Mouse (Mus musculus): ENCODE measurements at regions not wholly inside any gene's neighbourhood (a gene's known extent, or its start where the extent isn't known, plus 50 kb on each side); places are given as distances from the start of the nearest gene placed in this dataset.

DNA sequence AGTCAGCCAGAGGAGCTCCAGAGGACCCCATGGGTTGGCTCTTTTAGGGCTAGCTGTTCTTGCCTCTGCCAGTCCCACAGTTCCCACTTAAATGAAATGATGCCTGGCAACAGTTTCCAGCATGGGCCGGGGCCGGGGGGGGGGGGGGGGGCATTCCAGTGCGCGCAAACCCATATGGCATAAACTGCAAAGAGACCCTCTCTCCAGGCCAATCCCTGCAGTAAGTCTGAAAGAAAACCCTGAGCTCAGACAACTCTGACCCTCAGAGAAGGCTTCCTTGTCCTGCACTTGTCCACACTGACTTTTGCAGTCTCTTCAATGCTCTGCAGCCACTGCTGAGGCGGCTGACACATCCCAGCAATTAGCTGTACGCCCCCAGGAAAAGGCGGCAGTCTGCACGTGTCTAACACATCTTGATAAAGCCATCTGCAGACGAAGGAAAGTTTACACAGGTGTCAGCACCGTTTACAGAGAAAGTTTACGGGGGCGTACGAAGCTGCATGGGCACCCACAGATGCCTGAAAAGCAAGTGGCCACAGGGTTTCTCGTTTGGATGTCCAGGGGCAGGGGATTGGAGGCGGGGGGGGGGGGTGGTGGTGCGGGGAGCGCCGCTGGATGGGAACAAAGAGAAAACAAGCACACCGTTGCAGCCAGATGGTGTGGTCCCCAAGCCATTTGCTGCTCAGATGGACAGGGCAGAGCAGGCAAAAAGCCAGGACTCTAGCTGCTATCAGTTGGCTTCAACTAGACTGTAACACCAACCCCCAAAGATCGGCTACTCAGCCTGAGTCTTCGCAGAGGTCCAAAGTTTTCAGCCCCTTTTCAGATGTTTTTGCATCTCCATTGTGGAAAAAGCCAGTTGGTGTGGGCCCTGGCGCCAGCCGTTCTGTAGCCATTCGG is 244.0 kb upstream of the Hs6st1 start:
- no peak for ATAC-seq (replicated peaks in 1 of 2; ENCODE audit: insufficient read depth in 1 of 2, low FRiP score in 2 of 2, low TSS enrichment in 1 of 2, low read depth in 1 of 2, poor library complexity in 2 of 2, severe bottlenecking in 2 of 2)

DNA sequence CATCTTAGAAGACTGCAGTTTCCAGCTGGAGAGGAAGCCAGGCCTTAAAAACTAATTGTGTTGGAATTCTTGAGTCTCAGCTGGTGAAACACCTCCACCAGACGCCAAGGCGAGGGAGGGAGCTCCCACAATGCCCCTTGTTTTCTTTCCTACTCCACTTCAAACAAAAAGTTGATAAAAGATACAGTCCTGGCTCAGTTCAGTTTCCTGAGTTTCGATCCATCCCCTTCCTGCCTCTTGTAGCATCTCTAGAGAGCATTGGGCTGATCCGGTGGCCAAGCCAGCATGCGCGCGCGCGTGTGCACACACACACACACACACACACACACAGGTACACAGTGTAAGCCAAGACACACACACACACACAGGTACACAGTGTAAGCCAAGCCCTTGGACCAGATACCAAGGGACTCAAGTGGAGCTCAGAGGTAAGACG is 242.7 kb upstream of the Hs6st1 start:
- no peak for ATAC-seq (replicated peaks in 1 of 2; ENCODE audit: insufficient read depth in 1 of 2, low FRiP score in 2 of 2, low TSS enrichment in 1 of 2, low read depth in 1 of 2, poor library complexity in 2 of 2, severe bottlenecking in 2 of 2)

DNA sequence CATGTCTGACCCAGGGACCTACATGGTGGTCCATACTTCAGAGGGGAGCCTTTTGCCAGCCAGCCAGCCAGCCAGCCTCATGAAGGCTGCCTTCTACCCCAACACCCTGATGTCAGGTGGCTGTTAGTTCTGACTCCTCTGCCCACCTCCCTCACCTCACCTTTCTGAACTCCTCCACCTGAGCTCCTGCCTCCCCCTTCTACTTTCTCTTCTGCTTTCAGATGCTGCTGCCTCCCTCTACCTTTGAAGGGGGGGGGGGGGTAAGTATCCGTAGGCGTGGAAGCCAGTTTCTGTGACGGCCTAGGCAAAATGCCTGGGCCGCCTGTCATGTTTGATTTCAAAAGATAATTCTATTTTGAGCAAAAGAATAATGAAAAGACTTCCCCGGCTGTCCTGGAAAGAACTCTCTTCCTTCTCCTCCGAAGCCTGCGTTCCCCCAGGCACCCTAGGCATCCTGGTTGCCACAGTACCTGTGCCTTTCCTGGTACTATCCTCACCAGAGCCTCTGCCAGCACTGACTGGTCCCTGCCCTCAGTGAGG is 241.6 kb upstream of the Hs6st1 start:
- ATAC-seq (replicated peaks in 1 of 2; ENCODE audit: insufficient read depth in 1 of 2, low FRiP score in 2 of 2, low TSS enrichment in 1 of 2, low read depth in 1 of 2, poor library complexity in 2 of 2, severe bottlenecking in 2 of 2), result no peak

DNA sequence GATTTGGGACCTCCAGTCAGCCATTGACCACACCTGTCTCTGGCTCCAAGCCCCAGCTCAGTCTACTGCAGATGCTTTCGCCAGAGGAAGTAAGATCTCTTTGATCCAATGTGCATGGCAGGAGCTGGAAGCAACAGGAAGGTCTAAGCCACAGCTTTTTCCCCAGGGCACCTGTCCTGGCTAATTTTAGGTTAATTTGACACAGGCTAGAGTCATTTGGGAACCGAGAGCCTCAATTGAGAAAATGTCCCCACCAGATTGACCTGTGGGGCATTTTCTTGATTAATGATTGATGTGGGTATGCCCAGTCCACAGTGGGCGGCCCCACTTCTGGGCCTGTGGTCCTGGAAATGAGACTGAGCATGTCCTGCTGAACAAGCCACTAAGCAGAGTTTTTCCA is 240.7 kb upstream of the Hs6st1 start:
- ATAC-seq (replicated peaks in 1 of 2; ENCODE audit: insufficient read depth in 1 of 2, low FRiP score in 2 of 2, low TSS enrichment in 1 of 2, low read depth in 1 of 2, poor library complexity in 2 of 2, severe bottlenecking in 2 of 2), result no peak

DNA sequence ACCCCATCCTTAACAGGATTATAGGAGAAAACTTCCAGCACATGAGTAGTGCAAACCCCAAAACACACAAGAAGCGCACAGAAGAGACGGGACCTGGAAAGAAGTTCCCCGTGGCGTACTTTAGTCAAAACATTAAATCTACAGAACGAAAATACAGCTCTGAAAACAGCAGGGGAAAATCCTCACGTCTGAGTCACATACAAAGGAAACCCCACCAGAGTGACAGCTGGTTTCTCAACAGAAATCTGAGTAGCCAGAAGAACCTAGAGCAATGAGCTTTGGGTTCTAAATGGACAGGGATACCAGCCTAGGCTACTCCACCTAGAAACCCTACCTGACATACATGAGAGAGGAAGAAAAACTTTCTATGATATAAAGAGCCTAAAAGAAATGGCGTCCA is 234.0 kb upstream of the Hs6st1 start:
- ATAC-seq (replicated peaks in 1 of 2; ENCODE audit: insufficient read depth in 1 of 2, low FRiP score in 2 of 2, low TSS enrichment in 1 of 2, low read depth in 1 of 2, poor library complexity in 2 of 2, severe bottlenecking in 2 of 2), result no peak

DNA sequence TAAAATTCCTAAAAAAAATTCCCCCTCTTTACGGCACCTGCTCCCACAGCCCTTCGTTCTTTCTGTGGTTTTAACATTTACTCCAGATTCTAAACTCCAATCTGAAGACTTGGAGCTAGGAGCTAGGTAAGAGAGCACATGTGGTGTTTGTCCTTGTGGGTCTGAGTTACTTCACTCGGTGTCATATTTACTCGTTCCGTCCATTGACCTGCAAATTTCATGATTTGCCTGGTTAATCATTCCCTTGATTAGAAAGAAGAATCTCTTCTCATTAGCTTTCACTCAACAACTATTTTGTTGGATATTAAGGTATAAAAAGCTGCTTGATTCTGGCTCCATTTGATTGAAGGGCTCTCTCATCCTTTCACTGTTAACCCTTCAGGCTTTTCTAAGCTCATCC is 231.6 kb upstream of the Hs6st1 start:
- no peak for ATAC-seq (replicated peaks in 1 of 2; ENCODE audit: insufficient read depth in 1 of 2, low FRiP score in 2 of 2, low TSS enrichment in 1 of 2, low read depth in 1 of 2, poor library complexity in 2 of 2, severe bottlenecking in 2 of 2)

DNA sequence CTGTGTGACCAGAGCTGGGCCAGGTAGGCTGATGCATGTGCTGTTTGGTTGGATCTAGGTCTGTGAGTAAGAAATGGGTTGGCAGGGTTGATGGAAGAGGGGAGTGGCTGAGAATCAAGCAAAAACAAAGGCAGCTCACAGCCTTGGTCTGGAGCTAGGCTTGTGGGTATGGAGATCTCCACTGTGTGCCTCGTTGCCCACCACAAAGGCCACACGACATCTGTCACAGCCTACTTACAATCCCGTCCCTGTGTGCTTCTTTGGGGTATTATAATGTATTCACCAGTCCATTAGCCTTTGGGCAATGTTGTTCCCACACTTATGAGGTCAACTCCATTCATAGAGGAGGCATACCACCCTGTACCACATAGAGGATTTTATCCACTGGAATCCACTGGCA is 229.6 kb upstream of the Hs6st1 start:
- no peak for ATAC-seq (replicated peaks in 1 of 2; ENCODE audit: insufficient read depth in 1 of 2, low FRiP score in 2 of 2, low TSS enrichment in 1 of 2, low read depth in 1 of 2, poor library complexity in 2 of 2, severe bottlenecking in 2 of 2)

DNA sequence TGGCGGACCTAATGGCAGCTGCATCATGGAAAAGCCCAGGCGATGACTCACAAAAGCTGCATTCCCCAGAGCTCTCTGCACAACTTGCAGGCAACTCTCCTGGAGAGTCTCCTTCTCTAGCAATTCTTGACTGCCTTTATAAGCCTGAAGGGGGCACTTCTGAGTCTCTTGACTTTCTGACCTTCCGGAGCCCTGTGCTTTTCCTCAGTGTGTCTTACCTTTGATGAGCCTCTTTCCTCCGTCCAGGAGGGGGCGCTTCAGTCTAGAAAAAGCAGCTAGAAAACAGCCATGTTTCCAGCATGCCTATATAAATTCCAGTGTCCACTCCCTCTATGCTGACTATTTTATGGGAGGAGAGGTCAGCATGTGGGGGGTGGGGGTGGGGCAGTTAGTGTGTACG is 228.8 kb upstream of the Hs6st1 start:
- peak in 1 of 2 experiments; percentile 53; a peak in 2 of 4 replicates for ATAC-seq (replicated peaks in 1 of 2; ENCODE audit: insufficient read depth in 1 of 2, low FRiP score in 2 of 2, low TSS enrichment in 1 of 2, low read depth in 1 of 2, poor library complexity in 2 of 2, severe bottlenecking in 2 of 2)

DNA sequence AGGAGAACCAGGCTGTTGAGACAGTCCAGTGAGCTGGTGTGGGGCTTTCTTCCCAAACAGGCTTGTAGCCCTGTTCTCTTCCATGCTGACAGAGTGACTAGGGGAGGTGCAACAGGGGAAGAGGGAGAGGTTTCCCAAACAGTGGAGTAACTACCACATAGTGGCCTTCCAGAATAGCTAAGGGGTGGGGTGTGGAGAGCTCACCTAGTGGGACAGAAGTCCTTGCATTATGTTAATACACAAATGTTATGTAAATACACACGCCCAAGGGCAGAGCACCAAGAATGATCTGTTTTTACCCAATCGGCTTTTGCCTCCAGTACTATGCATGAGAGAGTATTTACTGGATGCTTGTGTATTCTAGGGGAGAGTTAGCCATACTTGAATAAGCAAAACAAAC is 226.6 kb upstream of the Hs6st1 start:
- no peak for ATAC-seq (replicated peaks in 1 of 2; ENCODE audit: insufficient read depth in 1 of 2, low FRiP score in 2 of 2, low TSS enrichment in 1 of 2, low read depth in 1 of 2, poor library complexity in 2 of 2, severe bottlenecking in 2 of 2)

DNA sequence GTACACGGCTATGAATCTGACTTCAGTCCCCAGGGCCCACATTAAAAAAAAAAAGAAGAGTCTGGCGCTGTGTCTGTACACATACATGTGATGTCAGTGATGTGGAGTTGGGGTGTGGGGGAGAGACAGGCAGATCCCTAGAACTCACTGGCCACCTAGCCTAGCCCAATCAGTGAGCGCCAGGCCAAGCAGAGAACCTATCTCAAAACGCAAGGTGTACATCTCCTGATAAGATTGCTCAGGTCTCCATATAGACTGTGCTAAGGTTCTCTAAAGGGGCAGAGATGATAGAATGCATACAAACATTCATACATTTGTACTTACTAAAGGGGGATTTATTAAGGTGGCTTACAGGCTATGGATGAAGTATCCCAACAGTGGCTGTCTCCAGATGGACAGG is 225.5 kb upstream of the Hs6st1 start:
- no peak for ATAC-seq (replicated peaks in 1 of 2; ENCODE audit: insufficient read depth in 1 of 2, low FRiP score in 2 of 2, low TSS enrichment in 1 of 2, low read depth in 1 of 2, poor library complexity in 2 of 2, severe bottlenecking in 2 of 2)

DNA sequence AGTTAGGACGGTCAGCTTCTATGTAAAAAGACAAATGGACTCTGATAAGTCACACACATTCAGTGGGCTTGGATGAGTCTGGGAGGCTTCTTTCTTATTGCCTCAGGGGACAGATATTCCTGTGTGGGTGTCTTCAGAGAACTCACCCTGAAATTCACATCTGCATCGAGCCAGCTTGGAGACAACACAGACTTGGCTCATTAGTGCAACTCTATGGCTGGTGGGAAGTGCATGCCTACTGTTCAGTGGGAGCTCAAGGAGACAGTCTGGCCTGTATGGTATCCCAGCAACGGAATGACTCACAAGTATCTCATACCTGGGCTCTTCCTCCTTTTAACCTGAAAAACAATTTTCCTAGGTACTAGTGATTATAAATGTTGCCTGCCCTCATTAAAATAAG is 224.6 kb upstream of the Hs6st1 start:
- ATAC-seq (replicated peaks in 1 of 2; ENCODE audit: insufficient read depth in 1 of 2, low FRiP score in 2 of 2, low TSS enrichment in 1 of 2, low read depth in 1 of 2, poor library complexity in 2 of 2, severe bottlenecking in 2 of 2), result no peak

DNA sequence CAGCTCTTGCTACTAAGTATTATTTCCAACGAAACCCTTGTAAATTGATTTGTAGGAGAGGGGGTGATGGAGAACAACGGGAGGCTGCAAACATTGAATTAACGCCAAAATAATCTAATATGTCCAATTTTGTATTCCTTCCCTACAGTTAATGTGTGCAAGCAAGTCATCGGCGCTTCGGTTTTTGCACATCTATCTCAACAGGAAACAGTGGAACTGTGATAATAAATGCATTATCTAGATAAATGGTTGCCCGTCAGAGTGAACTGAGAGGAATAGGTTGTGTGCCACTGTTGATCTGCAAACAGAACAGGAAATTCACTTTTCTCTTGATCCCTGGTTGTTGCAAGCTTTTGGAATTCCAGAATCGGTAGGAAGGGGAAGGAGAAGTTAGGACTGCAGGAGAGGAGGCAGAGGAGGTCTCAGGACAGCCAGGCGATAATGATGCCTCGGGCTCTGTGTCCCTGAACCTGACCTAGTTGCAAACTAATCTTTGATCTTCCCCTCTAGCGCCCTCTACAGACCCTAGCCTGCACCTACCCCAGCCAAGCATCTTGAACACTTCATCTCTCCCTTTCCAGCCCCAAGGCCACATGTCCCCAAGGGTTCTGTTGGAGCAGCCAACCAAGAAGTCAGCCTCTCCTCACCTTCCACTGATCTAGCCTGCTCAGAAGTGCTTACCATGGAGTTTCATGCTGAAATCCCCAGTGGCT is 221.8 kb upstream of the Hs6st1 start:
- ATAC-seq (replicated peaks in 1 of 2; ENCODE audit: insufficient read depth in 1 of 2, low FRiP score in 2 of 2, low TSS enrichment in 1 of 2, low read depth in 1 of 2, poor library complexity in 2 of 2, severe bottlenecking in 2 of 2), result no peak

DNA sequence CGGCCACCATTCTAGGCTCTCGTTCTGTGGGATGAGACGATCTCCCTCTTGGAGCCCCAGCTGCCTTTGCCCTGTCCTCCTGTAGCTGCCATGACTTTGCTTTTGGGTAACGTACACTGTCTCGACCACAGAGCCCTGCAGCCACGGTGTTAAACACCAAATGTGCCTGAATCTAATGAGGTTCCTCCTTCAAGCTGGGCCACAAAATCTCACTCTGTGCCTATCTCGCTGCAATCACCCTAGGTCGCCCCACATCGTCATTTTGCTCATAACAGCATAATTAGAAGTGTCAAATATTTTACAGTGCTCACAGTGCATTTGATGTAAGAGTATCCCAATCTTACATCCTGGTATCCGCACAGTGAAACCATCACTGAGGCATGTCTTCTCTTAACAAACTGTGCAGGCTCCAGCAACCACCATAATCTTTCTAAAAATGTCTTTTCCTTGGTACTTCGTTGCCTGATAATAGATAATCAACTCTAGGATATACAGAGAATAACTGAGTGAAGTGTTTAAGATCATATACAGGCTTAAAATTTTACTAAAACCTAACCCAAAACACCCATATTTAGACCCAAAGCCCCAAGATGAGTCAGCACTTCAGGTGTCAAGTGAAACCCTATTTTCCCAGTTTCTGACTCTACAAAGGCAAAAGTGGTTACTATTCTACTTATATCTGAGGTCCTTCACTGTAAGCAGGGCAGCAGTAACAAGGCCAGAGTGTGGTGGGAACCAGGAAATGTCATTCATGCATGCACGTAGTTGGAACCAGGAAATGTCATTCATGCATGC is 219.8 kb upstream of the Hs6st1 start:
- peak; percentile 33 to 36; a peak in 2 of 4 replicates for ATAC-seq (replicated peaks in 1 of 2; ENCODE audit: insufficient read depth in 1 of 2, low FRiP score in 2 of 2, low TSS enrichment in 1 of 2, low read depth in 1 of 2, poor library complexity in 2 of 2, severe bottlenecking in 2 of 2)

DNA sequence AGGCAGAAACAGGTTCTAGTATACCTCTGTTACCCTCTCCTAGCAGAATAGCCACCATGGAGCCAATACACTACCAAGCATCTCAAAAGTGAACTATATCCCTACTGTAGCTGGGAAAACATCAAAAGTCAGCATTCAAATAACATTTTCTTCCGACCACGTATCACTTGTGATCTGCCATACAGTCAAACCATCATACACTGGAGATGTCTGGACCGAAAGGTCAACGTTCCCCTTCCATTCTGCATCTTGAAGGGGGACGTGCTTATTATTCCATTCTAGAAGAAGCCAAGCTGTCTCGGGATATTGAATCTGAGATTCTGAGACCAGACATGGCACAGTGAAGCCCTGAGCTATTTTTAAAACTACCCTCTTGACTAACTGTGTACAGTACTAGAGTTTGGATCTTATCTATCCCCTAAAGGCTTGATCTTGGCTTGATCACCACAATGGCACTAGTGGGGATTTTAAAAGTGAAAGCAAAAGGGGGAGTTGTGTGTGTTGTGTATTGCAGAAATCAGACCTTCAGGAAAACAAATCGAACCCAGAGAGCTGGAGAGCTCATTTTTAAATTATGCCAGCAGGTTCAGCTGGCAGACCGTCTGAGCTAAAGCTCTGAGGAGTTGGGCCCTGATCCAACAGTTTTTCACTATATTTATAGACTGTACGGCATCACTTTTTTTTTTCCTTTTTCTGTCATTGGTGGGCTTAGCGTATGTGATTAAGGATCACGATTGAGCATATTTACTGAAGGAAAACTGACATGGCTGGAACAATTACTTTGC is 218.6 kb upstream of the Hs6st1 start:
- 0 out of 4 replicates have a peak, but pooled peaks of 1 of the 2 experiments have one; percentile 2 for ATAC-seq (replicated peaks in 1 of 2; ENCODE audit: insufficient read depth in 1 of 2, low FRiP score in 2 of 2, low TSS enrichment in 1 of 2, low read depth in 1 of 2, poor library complexity in 2 of 2, severe bottlenecking in 2 of 2)

DNA sequence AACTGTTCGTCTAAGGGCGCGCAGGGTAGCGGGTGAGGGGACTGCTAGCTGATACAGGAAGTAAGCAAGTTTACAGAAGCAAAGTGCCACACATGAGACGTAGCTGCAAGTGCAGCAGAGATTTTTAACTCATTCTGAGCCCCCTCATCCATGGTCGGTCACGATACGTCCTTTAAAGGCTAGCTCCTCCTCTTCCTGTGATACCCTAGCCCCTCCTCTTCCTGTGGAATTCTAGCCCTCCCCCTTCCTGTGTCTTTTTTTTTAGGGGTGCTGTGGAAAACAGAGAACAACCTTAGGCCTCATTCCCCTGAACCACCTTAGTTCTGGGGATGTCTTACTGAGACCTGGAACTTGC is 218.0 kb upstream of the Hs6st1 start:
- 0 out of 4 replicates have a peak, but pooled peaks of 1 of the 2 experiments have one; percentile 4 for ATAC-seq (replicated peaks in 1 of 2; ENCODE audit: insufficient read depth in 1 of 2, low FRiP score in 2 of 2, low TSS enrichment in 1 of 2, low read depth in 1 of 2, poor library complexity in 2 of 2, severe bottlenecking in 2 of 2)

DNA sequence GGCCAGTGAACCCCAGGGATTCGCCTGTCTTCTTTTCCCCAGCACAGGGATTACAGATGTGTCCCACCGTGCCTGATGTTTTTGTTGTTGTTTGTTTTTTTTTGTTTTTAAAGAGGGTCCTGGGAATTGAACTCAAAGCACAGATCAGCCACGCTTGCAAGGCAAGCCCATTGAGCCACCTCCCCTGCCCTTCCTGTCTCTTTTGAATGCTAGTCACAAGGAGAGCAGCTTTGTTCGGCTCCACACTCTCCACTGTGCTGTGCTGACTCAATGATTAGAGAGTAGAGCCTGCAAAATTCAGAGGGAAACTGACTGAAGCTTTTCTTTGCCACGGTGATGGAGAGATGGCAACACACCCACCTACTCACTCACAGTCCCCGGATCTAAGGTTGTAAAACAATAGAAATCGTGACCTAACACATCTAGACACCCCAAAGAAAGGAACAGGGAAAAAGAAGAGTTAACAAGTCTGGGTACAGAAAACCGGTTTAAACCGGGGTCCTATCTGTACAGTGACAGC is 217.6 kb upstream of the Hs6st1 start:
- no peak for ATAC-seq (replicated peaks in 1 of 2; ENCODE audit: insufficient read depth in 1 of 2, low FRiP score in 2 of 2, low TSS enrichment in 1 of 2, low read depth in 1 of 2, poor library complexity in 2 of 2, severe bottlenecking in 2 of 2)
